Mouse (Mus musculus) right cerebral cortex, adult 2 months (tissue): ENCODE data around the gene Ccdc90b.

ENCODE experiments used
- DNase-seq, 2 experiments: peaks; one replicate each; pipeline ENCODE4 v3.0.0; 2021 to 2022; ENCODE audit warnings: low spot score in 2 of 2

Gene Ccdc90b

DNA sequence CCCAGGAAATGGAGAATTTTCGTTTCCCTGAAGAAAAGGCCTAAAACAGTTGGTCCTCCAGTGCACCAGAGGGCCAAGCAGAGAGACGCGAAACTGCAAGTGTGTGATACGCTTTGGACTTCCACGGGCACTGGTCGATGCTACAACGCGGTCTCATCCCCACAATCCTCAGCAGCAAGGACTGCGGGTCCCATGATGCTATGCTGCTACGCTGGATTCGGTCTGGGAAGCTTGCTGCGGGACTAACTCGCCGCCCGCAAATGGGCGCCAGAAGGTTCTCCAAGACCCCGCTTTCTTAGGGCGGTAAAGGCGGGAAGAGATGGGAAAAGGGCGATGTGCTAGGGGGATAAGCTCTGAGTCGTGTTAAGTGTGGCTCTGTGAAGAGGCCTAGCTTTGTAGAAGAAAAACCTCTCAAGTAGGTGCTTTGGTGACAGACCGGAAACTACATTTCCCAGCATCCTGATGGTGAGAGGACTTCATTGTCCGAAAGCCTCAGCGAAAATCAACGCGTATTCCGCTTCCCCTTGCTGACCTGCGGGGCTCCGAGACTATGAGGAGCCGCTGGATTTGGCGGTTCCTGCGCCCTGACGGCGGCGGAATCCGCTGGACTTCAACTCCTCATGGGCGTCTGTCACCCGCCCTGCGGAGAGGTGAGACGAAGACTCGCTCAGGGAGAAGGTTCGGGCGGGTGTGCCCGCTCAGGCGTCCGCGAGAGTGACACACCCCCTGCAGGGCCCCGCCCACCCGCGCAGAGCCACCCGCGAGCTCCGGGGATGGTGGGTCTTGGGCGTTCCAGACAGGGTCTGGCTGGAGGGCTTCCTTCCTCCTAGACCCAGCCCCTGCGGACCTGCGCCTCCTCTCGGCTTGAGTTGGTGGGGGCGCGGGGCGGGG lies at the start of gene Ccdc90b:
TSS of gene Ccdc90b (plus strand) at position 164 of the 891 bp plus-strand sequence.
- peak; percentile 93 to 96 for DNase-seq

- no peak for DNase-seq
Observed at GRCm38 (mm10) chr7:92520397-92520796, 40.6 kb upstream of the Ccdc90b start.

DNA sequence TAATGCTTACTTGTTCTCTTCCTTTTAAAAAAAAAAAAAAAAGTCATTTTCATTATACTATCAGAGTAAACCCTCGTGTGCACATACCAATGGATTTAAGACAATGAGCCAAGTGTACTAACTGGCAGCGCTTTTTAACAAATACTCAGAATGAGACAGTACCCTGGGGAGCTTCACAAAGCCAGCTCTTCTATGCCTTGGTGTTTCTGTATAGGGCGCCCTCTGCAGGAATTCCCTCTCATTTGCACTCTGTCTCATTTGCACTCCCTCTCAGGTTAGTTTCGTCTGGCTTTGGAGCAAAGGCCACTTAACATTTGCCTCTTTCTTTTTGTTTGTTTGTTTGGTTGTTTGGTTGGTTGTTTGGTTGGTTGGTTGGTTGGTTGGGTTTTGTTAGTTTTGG lies 40.1 kb upstream of the Ccdc90b start:
- DNase-seq, result no peak

DNA sequence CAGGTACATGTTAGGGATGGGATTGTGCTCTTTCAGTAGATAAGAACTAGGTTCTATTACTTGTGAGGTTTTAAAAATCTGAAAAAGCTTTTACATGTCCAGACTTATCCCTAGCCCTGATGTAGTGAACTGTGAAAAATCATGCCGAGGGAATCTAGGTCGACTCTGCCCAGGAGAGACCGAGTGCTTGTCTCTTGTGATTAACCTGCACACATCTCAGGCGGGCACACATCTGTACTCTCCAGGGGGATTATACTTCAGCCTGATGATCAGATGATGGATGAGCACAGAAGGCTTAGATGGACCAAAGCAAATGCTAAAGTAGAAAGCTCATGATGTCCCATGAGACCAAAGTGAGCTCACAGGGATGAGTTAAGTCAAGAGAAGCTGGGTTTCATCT lies 31.7 kb upstream of the Ccdc90b start:
- DNase-seq, result no peak

GRCm38 (mm10) chr7:92532351-92533036 lies 28.5 kb upstream of the Ccdc90b start:
- DNase-seq, result no peak

DNA sequence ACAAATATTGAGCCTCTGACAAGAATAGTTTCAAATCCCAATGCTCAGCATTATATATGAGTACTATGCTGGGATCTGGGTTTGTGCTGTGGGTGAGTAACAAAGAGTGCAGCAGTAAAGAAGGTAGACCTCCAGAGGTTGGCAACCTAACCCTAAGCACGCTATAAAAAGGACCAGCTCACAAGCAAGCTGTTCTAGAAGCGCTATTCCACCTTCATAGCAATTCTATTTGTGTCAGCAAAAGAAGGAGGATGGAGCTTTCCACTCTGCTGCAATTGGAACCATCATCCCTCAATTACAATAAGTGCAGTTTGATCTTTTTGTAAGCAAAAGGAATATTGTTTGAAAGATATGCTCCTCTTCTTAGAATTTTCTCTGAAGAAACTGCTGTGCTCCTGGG lies 14.2 kb upstream of the Ccdc90b start:
- no peak for DNase-seq

DNA sequence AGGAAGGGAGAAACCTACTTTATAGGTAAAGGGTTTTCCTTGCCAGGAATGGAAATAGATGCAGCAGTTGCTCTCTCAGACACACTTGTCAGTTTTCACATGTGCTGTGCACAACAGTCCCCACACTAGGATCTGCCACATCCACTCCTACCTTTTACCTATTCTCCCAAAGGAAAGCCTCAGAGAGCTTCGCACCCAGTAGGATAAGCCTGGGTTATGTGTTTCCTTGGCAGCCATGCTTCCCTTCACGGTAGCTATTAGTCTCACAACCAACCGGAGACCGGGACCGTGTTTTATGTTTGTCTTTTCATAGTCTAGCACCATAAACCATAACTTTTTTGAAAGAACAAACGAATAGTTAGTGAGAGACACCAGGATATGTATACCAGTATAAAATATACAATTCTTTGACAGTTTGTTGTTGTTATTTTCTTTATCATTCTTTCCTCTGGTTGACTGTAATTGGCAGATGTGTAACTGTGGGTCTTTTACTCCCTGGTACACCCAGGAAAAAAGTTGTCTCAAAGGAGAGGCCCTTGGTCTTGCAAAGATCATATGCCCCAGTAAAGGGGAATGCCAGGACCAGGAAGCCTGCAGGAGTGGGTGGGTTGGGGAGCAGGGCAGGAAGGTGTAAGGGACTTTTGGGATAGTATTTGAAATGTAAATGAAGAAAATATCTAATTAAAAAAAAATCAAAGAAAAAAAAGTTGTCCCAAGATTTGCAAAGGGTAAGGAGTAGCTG lies 10.5 kb upstream of the Ccdc90b start:
- DNase-seq, result no peak

- peak in 1 of 2 experiments; percentile 25 for DNase-seq
Observed at GRCm38 (mm10) chr7:92550990-92551392, 10.0 kb upstream of the Ccdc90b start.

GRCm38 (mm10) chr7:92558744-92559143 lies 2.2 kb upstream of the Ccdc90b start:
- DNase-seq, result no peak

GRCm38 (mm10) chr7:92566775-92567174 lies 5.8 kb downstream of the Ccdc90b start:
- DNase-seq, result no peak

- DNase-seq, result no peak
Observed at GRCm38 (mm10) chr7:92580491-92581207, 19.7 kb downstream of the Ccdc90b start.

DNA sequence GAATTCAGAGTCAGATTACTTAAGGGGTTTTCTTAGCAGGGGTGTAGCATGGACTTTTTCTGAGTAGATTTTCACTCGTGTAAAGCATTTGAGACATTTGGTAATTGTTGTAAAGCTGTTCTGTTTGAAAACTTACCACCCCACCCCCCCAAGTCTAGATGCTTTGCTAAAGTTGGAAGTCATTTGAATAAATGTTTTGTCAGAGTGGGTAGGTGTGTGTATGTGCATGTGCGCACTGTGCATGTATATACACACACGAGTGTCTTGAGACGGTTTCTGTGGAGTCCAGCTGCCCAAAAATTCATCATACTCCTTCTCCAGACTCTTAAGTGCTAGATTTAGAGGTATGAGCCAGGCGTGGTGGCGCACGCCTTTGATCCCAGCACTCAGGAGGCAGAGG lies 22.6 kb downstream of the Ccdc90b start:
- DNase-seq, result no peak

GRCm38 (mm10) chr7:92589986-92590385 lies 29.0 kb downstream of the Ccdc90b start:
- DNase-seq, result no peak

GRCm38 (mm10) chr7:92590842-92591241 lies 29.9 kb downstream of the Ccdc90b start:
- no peak for DNase-seq

GRCm38 (mm10) chr7:92604961-92605360 lies 44.0 kb downstream of the Ccdc90b start:
- DNase-seq, result no peak

DNA sequence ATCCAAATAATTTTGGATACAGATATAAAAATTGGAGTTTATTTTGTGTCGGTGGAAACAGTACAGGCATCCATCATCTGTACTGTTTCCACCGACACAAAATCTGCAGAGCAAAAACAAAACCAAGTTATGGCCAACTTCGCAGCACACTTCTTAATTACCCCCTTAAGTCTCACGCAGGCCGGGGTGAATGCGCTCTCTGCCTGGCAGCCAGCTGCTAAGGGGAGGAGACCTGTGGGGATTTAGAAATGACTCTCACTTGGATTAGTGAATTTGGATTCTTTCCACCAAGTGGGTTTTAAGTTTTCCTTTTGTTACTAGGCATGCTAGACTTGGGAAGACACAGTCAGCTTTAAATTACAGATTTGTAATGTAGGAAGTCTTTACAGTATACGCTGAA lies 49.9 kb downstream of the Ccdc90b start:
- no peak for DNase-seq

GRCm38 (mm10) chr7:92624488-92624887 lies 63.5 kb downstream of the Ccdc90b start:
- DNase-seq, result no peak

DNA sequence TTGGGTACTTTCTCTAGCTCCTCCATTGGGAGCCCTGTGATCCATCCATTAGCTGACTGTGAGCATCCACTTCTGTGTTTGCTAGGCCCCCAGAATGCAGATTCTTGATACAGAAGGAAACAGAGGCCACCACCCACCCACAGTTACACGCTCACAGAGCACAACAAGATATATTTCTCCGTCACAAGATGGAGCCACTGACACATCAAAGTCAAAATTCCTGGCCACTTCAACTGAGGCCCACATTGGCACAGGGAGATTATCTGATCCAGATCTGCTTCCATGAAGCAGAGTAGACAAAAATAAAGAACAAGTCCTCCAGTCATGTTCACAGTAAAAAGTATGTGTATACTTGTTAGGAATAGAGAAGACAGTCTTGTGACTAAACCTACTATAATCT lies 69.2 kb downstream of the Ccdc90b start:
- DNase-seq, result peak; percentile 28 to 31
